Mouse (Mus musculus) bone marrow, adult 2 months (tissue): ENCODE measurements around the gene Olfr615. TPM values are rescaled to one million over a fixed set of nuclear protein-coding genes. Genes with fewer than 3 reads are reported as not detected.
"Not testable (repeated sequence)": the region's sequence is repeated elsewhere in the genome, so short reads cannot be mapped to it uniquely, and the experiment has no call there.

Experiments used
- H3K27ac ChIP-seq: fragments of 200-500 bp; 2 replicates; pipeline ENCODE4 v1.5.1; 2012; ENCODE audit warnings: low read depth, mild to moderate bottlenecking, control low read depth, inconsistent platforms, low read length; ENCODE audit not compliant: control insufficient read depth, poor library complexity, insufficient read depth
- H3K4me1 ChIP-seq: fragments of 200-500 bp; 2 replicates; pipeline ENCODE4 v1.6.1; 2011; ENCODE audit warnings: low read length; ENCODE audit not compliant: control insufficient read depth, insufficient read depth
- H3K4me3 ChIP-seq: fragments of 200-500 bp; replicated peaks from 2 replicates; pipeline ENCODE3; 2011; ENCODE audit warnings: mild to moderate bottlenecking, low read depth, low read length, control low read depth; ENCODE audit not compliant: control insufficient read depth
- CTCF ChIP-seq: fragments of 200-500 bp; IDR thresholded peaks from 2 replicates; pipeline ENCODE4 v1.5.1; 2011; ENCODE audit warnings: low read length, control low read depth; ENCODE audit not compliant: control insufficient read depth, insufficient read depth
- POLR2A ChIP-seq: fragments of 200-500 bp; IDR thresholded peaks from 2 replicates; pipeline ENCODE4 v1.6.1; 2011; ENCODE audit warnings: low read depth, mild to moderate bottlenecking, control low read depth, low read length, borderline replicate concordance; ENCODE audit not compliant: control insufficient read depth
- WGBS: fragments of 180-500 bp; shearing (Covaris S2); methylation state at CpG from one replicate; pipeline ENCODE4 v1.1.7; 2018; 5-methylcytosine and 5-hydroxymethylcytosine counted together
- polyA plus RNA-seq: library from polyadenylated mRNA; stranded (reverse); fragments of >200 nt; gene quantifications from 2 replicates; pipeline ENCODE4 v1.2.4, GENCODE M21; 2011; ENCODE audit warnings: low replicate concordance; ENCODE audit not compliant: missing spikeins, insufficient read depth, insufficient read length

The Olfr615 gene
- not detected in 2 replicates for polyA plus RNA-seq

- Histone ChIP-seq H3K4me1 (no peaks in the 10 kb centered on the region), H3K27ac (no peak within 1 kb of the TSS), H3K4me3 (no peak within 1 kb of the TSS)
- WGBS = 83% methylated on average over 2 of the region's 2 CpGs
- TF ChIP-seq POLR2A = no peak
- TF ChIP-seq CTCF = no peak
Observed at GRCm38 (mm10) chr7:103555779-103556178, at the start of gene Olfr615. Olfr615 (plus strand) TSS chr7:103556079.

- TF ChIP-seq POLR2A (no peak), CTCF (no peak)
- no peak within 1 kb of the TSS for H3K4me3 ChIP-seq
- 80% methylated on average over 2 of the region's 2 CpGs for WGBS
- no peaks in the 10 kb centered on the region for H3K4me1 ChIP-seq
- H3K27ac ChIP-seq = no peak within 1 kb of the TSS
Observed at GRCm38 (mm10) chr7:103512022-103512421, 43.9 kb upstream of the Olfr615 start, which contains the start of gene Olfr610. Olfr610 (minus strand) TSS chr7:103512122.

- 69% methylated on average over 1 of the region's 1 CpGs for WGBS
- not testable (repeated sequence) for H3K4me3 ChIP-seq, H3K27ac ChIP-seq, H3K4me1 ChIP-seq
Observed at GRCm38 (mm10) chr7:103520746-103521145, 35.1 kb upstream of the Olfr615 start, which contains the start of gene Olfr611. Olfr611 (minus strand) TSS chr7:103520846.

- not testable (repeated sequence) for H3K4me3 ChIP-seq, H3K27ac ChIP-seq, H3K4me1 ChIP-seq
- WGBS = 84% methylated on average over 2 of the region's 2 CpGs
Observed at GRCm38 (mm10) chr7:103542617-103543016, 13.3 kb upstream of the Olfr615 start, which contains the start of gene Olfr612. Olfr612 (minus strand) TSS chr7:103542717.

- no peak within 1 kb of the TSS for H3K4me3 ChIP-seq
- no peaks in the 10 kb centered on the region for H3K4me1 ChIP-seq
- no peak within 1 kb of the TSS for H3K27ac ChIP-seq
- 44% methylated on average over 2 of the region's 2 CpGs for WGBS
- no peak for TF ChIP-seq POLR2A
- no peak for TF ChIP-seq CTCF
Observed at GRCm38 (mm10) chr7:103547774-103548173, 8.1 kb upstream of the Olfr615 start, which contains the start of gene Olfr613. Olfr613 (plus strand) TSS chr7:103548074.

- Histone ChIP-seq H3K27ac (no peak within 1 kb of the TSS), H3K4me1 (no peaks in the 10 kb centered on the region), H3K4me3 (no peak within 1 kb of the TSS)
- 65% methylated on average over 3 of the region's 3 CpGs for WGBS
- no peak for TF ChIP-seq POLR2A
- TF ChIP-seq CTCF = no peak
Observed at GRCm38 (mm10) chr7:103569043-103569442, 13.2 kb downstream of the Olfr615 start, which contains the start of gene Olfr616. Olfr616 (minus strand) TSS chr7:103569143.

- WGBS = 63% methylated on average over 1 of the region's 1 CpGs
- no peak within 1 kb of the TSS for H3K27ac ChIP-seq
- no peaks in the 10 kb centered on the region for H3K4me1 ChIP-seq
- no peak within 1 kb of the TSS for H3K4me3 ChIP-seq
- TF ChIP-seq CTCF (no peak), POLR2A (no peak)
Observed at GRCm38 (mm10) chr7:103572761-103573160, 16.9 kb downstream of the Olfr615 start, which contains the start of gene Olfr617. Olfr617 (plus strand) TSS chr7:103573061.

- TF ChIP-seq CTCF = no peak
- 53% methylated on average over 2 of the region's 2 CpGs for WGBS
- Histone ChIP-seq H3K4me1 (no peaks in the 10 kb centered on the region), H3K4me3 (no peak within 1 kb of the TSS), H3K27ac (no peak within 1 kb of the TSS)
Observed at GRCm38 (mm10) chr7:103589803-103590202, 33.9 kb downstream of the Olfr615 start, which contains the start of gene Olfr618. Olfr618 (plus strand) TSS chr7:103590103.

- TF ChIP-seq POLR2A (no peak), CTCF (no peak)
- Histone ChIP-seq H3K27ac (no peak within 1 kb of the TSS), H3K4me1 (no peaks in the 10 kb centered on the region), H3K4me3 (no peak within 1 kb of the TSS)
Observed at GRCm38 (mm10) chr7:103600275-103600674, 44.4 kb downstream of the Olfr615 start, which contains the start of gene Olfr619. Olfr619 (plus strand) TSS chr7:103600575.
